Mouse (Mus musculus): ENCODE results near the gene Kcnn3. TPM values are rescaled to one million over a fixed set of nuclear protein-coding genes. Genes with fewer than 3 reads are reported as not detected.
A peak's percentile ranks its signal among the peaks of the same experiment; 100 is the strongest.

Gene Kcnn3
- total and polyA plus RNA-seq, 2 experiments from 2014 or later = 7.3 to 23.3 TPM

- ATAC-seq (ENCODE audit: low FRiP score) = no peak
- DNase-seq (ENCODE audit: low spot score) = no peak
- Histone ChIP-seq H3K27ac (ENCODE audit: low read depth, low read length) (no peak overlapping the region), H3K27me3 (ENCODE audit: insufficient read depth, low read length) (no peaks in the 10 kb centered on the region), H3K36me3 (ENCODE audit: insufficient read depth, low read length) (no peaks in the 10 kb centered on the region), H3K4me1 (ENCODE audit: insufficient read depth, low read length) (no peaks in the 10 kb centered on the region), H3K9ac (replicated peaks; ENCODE audit: low read length, poor library complexity, severe bottlenecking) (no peak overlapping the region), H3K9me3 (ENCODE audit: low read length) (no peaks in the 10 kb centered on the region), H3K4me2 (ENCODE audit: low read depth, low read length, poor library complexity, severe bottlenecking) (no peak overlapping the region), H3K4me3 (ENCODE audit: low read depth, low read length) (no peak overlapping the region)
- 74% methylated on average over 6 of the region's 6 CpGs for WGBS
- no peak for TF ChIP-seq CTCF (IDR thresholded peaks at IDR 0.05)
These were observed 113.6 kb downstream of the Kcnn3 start for GRCm38 (mm10) chr3:89633531-89633930.

GRCm38 (mm10) chr3:89633941-89634340 lies 114.0 kb downstream of the Kcnn3 start:
- no peak for ATAC-seq (ENCODE audit: low FRiP score)
- H3K4me2 ChIP-seq (ENCODE audit: low read depth, low read length, poor library complexity, severe bottlenecking) = no peak overlapping the region
- WGBS = 82% methylated on average over 6 of the region's 6 CpGs

GRCm38 (mm10) chr3:89640804-89641203 lies 120.8 kb downstream of the Kcnn3 start:
- no peaks in the 10 kb centered on the region for H3K27me3 ChIP-seq (ENCODE audit: insufficient read depth, low read length)
- TF ChIP-seq CTCF (IDR thresholded peaks at IDR 0.05) = no peak
- no peak overlapping the region for H3K4me3 ChIP-seq (ENCODE audit: low read depth, low read length)
- H3K9ac ChIP-seq (replicated peaks; ENCODE audit: low read length, poor library complexity, severe bottlenecking) = no peak overlapping the region
- DNase-seq (ENCODE audit: low spot score) (no peak), ATAC-seq (ENCODE audit: low FRiP score) (no peak)
- H3K4me1 ChIP-seq (ENCODE audit: insufficient read depth, low read length) = peaks cover 2% of the 10 kb centered on the region; the same call in 1 of the 2 replicates
- H3K4me2 ChIP-seq (ENCODE audit: low read depth, low read length, poor library complexity, severe bottlenecking) = no peak overlapping the region
- H3K36me3 ChIP-seq (ENCODE audit: insufficient read depth, low read length) = no peaks in the 10 kb centered on the region; the same call in 1 of the 2 replicates
- H3K9me3 ChIP-seq (ENCODE audit: low read length) = no peaks in the 10 kb centered on the region
- 26% methylated on average over 3 of the region's 3 CpGs for WGBS
- no peak overlapping the region for H3K27ac ChIP-seq (ENCODE audit: low read depth, low read length)

More at GRCm38 (mm10) chr3:89633941-89634340, 114.0 kb downstream of the Kcnn3 start:
- H3K9me3 ChIP-seq (ENCODE audit: low read length) = no peaks in the 10 kb centered on the region
- H3K9ac ChIP-seq (replicated peaks; ENCODE audit: low read length, poor library complexity, severe bottlenecking) = no peak overlapping the region
- no peaks in the 10 kb centered on the region for H3K36me3 ChIP-seq (ENCODE audit: insufficient read depth, low read length)
- no peaks in the 10 kb centered on the region for H3K27me3 ChIP-seq (ENCODE audit: insufficient read depth, low read length)
- H3K4me1 ChIP-seq (ENCODE audit: insufficient read depth, low read length) = no peaks in the 10 kb centered on the region
- H3K4me3 ChIP-seq (ENCODE audit: low read depth, low read length) = no peak overlapping the region
- no peak for DNase-seq (ENCODE audit: low spot score)
- no peak overlapping the region for H3K27ac ChIP-seq (ENCODE audit: low read depth, low read length)
- TF ChIP-seq CTCF (IDR thresholded peaks at IDR 0.05) = no peak

GRCm38 (mm10) chr3:89643391-89643790 lies 123.4 kb downstream of the Kcnn3 start:
- Histone ChIP-seq H3K4me2 (ENCODE audit: low read depth, low read length, poor library complexity, severe bottlenecking) (no peak overlapping the region), H3K4me1 (ENCODE audit: insufficient read depth, low read length) (peaks cover 26% of the 10 kb centered on the region), H3K27me3 (ENCODE audit: insufficient read depth, low read length) (no peaks in the 10 kb centered on the region), H3K9ac (replicated peaks; ENCODE audit: low read length, poor library complexity, severe bottlenecking) (no peak overlapping the region), H3K9me3 (ENCODE audit: low read length) (no peaks in the 10 kb centered on the region), H3K27ac (ENCODE audit: low read depth, low read length) (no peak overlapping the region), H3K4me3 (ENCODE audit: low read depth, low read length) (no peak overlapping the region), H3K36me3 (ENCODE audit: insufficient read depth, low read length) (no peaks in the 10 kb centered on the region; the same call in 1 of the 2 replicates)
- TF ChIP-seq CTCF (IDR thresholded peaks at IDR 0.05) = no peak
- no peak for DNase-seq (ENCODE audit: low spot score)
- WGBS = 42% methylated on average over 8 of the region's 8 CpGs
- ATAC-seq (ENCODE audit: low FRiP score) = no peak

- ATAC-seq (ENCODE audit: low FRiP score) = peak; percentile 18
- no peak overlapping the region for H3K9ac ChIP-seq (replicated peaks; ENCODE audit: low read length, poor library complexity, severe bottlenecking)
- no peak for TF ChIP-seq CTCF (IDR thresholded peaks at IDR 0.05)
These were observed 126.9 kb downstream of the Kcnn3 start for GRCm38 (mm10) chr3:89646813-89647255.

GRCm38 (mm10) chr3:89647268-89647874 lies 127.4 kb downstream of the Kcnn3 start:
- no peak for TF ChIP-seq CTCF (IDR thresholded peaks at IDR 0.05)
- Histone ChIP-seq H3K36me3 (ENCODE audit: insufficient read depth, low read length) (no peaks in the 10 kb centered on the region; the same call in 1 of the 2 replicates), H3K27ac (ENCODE audit: low read depth, low read length) (peak overlapping the region; percentile 81), H3K4me1 (ENCODE audit: insufficient read depth, low read length) (peaks cover 26% of the 10 kb centered on the region), H3K27me3 (ENCODE audit: insufficient read depth, low read length) (no peaks in the 10 kb centered on the region), H3K4me3 (ENCODE audit: low read depth, low read length) (no peak overlapping the region), H3K9ac (replicated peaks; ENCODE audit: low read length, poor library complexity, severe bottlenecking) (no peak overlapping the region), H3K4me2 (ENCODE audit: low read depth, low read length, poor library complexity, severe bottlenecking) (no peak overlapping the region), H3K9me3 (ENCODE audit: low read length) (no peaks in the 10 kb centered on the region)
- 18% methylated on average over 6 of the region's 6 CpGs for WGBS
- DNase-seq (ENCODE audit: low spot score) (peak; percentile 67), ATAC-seq (ENCODE audit: low FRiP score) (peak; percentile 48)

More at GRCm38 (mm10) chr3:89646813-89647255, 126.9 kb downstream of the Kcnn3 start:
- Histone ChIP-seq H3K4me2 (ENCODE audit: low read depth, low read length, poor library complexity, severe bottlenecking) (no peak overlapping the region), H3K4me1 (ENCODE audit: insufficient read depth, low read length) (peaks cover 26% of the 10 kb centered on the region), H3K27ac (ENCODE audit: low read depth, low read length) (peak overlapping the region; percentile 81), H3K27me3 (ENCODE audit: insufficient read depth, low read length) (no peaks in the 10 kb centered on the region), H3K36me3 (ENCODE audit: insufficient read depth, low read length) (no peaks in the 10 kb centered on the region; the same call in 1 of the 2 replicates), H3K4me3 (ENCODE audit: low read depth, low read length) (no peak overlapping the region), H3K9me3 (ENCODE audit: low read length) (no peaks in the 10 kb centered on the region)
- DNase-seq (ENCODE audit: low spot score) = peak; percentile 87
- whole genome bisulfite sequencing = 42% methylated on average over 5 of the region's 5 CpGs
